Mouse (Mus musculus) gastrocnemius, postnatal 4 days (tissue): ENCODE data around the gene Rdh13. TPM values are rescaled to one million over a fixed set of nuclear protein-coding genes. Genes with fewer than 3 reads are reported as not detected.
A peak's percentile ranks its signal among the peaks of the same experiment; 100 is the strongest.

Experiments used
- DNase-seq, 2 experiments: peaks; one replicate each; pipeline ENCODE4 v3.0.0; 2021 to 2022; ENCODE audit warnings: low spot score in 2 of 2, mixed read lengths in 2 of 2
- long read RNA-seq, 2 experiments: library from polyadenylated mRNA; stranded (forward); transcript quantifications; one replicate each; pipeline ENCODE4 v2.0.0; 2021
- total RNA-seq, 2 experiments: library from RNA; stranded (reverse); gene quantifications; 2 replicates each; pipeline ENCODE4 v1.2.3; 2021

Gene Rdh13
- total RNA-seq, result 10 to 100 TPM; 18.0 to 20.7 TPM
- long read RNA-seq, experiment 1, partial matches to known transcripts, result 2 of 2 reads
- long read RNA-seq, experiment 1, other reads (novel, unspliced or antisense), result 0 of 2 reads
- long read RNA-seq, experiment 2, partial matches to known transcripts, result 0 of 7 reads
- long read RNA-seq, experiment 2, other reads (novel, unspliced or antisense), result 5 of 7 reads

DNA sequence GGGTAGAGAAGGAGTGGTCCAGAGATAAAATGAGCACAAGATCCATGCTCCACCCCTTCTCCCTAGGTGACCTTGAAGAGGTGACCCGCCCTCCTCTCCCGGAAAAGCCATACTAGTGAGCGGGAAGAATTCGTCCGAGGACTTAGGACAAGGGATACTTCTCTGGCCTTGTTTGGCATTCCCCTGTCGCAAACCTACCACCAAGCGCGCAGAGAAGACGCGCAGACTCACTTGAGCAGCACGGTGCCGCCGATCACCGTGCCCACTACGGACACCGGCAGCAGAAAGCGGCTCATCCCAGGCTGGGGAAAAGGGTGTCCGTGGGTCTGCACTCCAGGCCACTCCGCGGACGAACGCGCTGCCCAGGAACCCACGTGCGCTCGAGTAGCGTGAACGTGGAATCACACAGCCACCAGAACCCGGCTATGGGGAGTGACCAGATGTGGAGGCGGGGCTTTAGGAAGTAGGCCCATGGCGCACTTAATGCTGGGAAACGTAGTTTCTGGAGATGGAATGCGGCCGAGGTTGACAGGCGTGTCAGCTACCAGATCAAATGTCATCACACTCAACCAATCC is at the start of gene Rdh13:
Gene Rdh13, minus strand, starts transcription at position 434 of the 576 bp plus-strand sequence.
- peak; percentile 72 to 87 for DNase-seq

DNA sequence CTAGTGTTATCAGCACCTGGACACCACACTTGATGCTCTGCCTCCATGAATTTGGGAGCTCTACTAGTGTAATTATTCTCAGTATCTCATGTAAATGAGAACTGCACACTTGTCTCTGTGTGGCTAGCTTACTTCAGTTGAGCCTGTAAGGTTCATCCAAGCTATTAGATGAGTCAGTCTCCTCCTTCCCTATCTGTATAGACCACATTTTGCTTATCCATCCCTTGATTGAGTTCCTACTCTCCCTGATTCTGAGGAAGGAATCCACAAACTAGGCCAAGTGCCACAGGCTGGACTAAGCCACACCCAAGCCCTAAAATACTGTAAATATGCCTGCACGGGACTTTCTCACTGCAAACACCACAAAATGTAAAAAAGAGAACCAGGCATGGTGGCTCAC is 48.5 kb upstream of the Rdh13 start:
- no peak for DNase-seq

DNA sequence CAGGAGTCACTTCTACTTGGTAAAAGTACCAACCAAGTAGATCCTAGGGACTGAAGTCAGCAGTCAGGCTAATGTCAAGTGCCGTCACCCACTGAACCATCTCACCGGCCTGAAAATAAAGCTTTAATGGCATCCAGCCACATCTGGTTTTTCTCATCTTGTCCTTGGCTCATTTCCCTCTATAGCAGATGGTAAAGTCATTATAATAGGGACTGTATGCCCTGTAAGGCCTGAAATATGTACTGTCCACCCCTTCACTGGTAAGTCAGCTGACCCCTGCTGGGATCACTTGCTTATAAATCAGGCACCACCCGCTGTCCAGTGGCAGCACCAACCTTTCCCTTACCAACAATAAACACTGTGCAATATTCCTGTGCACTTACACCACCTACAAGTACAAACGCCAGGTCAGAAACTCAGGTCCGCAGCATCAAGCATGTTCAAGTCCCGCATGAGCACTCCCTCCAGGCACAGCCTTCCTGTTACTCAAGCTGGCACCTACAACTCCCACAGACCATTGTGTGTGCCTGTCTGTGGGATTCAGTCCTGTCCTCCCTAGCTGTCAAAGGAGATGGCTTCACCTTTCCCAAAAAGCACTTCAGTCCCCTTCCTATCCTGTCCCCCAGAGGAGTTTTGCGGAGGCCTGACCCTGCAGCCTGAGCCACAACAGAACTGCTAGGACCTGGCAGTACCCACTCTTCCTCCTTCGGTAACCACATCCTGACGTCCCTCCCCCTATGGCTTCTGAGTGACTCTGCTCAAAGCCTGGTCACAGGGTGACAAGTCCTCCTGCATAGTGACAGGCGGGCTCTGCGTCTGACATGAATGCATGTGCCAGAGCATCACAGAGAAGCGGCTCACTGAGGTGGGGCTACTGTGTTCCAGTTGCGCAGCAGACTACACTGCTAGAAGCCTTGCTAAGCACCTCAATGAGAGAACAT is 47.1 kb upstream of the Rdh13 start:
- DNase-seq, result no peak

DNA sequence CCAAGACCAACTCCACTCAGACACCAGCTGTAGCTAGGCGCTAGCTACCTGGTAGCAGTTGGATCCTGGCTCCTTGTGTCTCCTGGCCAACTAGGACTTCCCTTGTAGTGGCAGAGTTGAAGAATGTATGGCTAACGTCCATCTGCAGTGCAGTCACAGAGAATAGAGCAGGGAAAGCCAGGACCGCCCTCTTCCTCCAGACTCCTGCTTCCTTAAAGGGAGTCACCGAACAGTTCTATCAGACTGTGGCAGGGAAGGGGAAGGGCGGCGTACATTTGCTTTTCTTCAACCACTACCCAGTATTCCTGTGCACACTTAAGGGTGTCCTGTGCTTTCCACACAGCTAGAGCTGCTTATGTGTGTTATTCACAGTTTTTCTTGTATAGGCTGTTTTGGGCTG is 45.9 kb upstream of the Rdh13 start:
- no peak for DNase-seq

DNA sequence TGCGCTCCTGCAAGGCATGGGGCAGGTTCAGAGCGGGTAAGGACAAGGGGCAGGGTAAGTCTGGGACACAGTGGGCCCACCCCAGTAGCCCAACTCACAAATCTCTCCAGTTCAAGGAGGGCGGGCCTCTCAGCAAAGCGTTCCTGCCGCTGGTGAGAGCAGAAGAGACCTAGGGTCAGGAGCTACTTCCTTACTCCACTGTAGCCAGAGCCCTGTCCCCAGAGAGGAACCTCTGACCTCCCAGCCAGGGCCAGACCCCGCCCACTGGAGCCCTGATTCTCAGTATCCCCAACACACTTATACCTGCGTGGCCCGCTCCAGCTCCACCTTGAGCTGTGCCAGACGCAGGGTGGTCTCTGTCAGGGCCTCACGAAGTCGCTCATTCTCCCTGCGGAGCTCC is 36.8 kb upstream of the Rdh13 start:
- no peak for DNase-seq

DNA sequence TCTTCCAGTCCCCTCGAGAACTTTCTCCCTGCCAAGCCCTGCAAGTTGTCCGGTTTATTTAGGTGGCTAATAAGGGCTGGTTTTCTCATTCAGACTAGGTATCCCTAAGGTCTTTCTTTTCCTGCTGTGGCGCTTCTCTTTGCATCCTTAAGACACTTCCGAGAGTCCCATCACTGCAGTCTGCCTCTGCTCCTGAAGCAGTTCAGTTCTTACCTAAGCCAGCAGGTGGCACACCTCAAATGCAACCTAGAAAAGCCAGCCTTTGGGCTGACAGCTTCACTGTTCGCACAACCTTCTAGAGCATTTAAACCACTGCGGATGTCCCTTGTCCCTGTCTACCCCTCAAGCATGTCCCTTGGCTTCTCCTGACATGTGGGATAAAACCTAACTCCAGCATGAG is 34.2 kb upstream of the Rdh13 start:
- no peak for DNase-seq

DNA sequence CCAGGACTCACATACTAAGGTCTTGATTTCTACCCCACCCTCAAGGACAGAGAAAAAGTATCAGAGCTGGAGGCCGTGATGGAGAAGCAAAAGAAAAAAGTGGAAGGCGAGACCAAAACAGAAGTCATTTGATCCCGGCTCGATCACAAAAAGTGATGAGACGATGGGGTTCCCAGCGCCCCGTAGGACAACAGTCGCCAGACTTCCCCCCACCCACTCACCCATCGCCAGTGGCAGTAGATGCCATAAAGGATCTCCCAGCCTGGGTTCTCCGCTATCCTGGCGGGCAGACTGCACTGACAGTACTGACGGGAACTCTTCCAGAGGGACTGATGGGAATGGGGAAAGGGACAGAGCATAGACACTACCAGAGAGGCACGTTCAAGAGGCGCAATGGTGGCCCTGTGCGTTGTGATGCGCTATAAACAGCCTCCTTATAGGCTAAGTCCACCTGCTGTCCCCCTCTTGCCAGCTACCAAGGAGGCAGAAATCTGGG is 33.4 kb upstream of the Rdh13 start:
- no peak for DNase-seq

DNA sequence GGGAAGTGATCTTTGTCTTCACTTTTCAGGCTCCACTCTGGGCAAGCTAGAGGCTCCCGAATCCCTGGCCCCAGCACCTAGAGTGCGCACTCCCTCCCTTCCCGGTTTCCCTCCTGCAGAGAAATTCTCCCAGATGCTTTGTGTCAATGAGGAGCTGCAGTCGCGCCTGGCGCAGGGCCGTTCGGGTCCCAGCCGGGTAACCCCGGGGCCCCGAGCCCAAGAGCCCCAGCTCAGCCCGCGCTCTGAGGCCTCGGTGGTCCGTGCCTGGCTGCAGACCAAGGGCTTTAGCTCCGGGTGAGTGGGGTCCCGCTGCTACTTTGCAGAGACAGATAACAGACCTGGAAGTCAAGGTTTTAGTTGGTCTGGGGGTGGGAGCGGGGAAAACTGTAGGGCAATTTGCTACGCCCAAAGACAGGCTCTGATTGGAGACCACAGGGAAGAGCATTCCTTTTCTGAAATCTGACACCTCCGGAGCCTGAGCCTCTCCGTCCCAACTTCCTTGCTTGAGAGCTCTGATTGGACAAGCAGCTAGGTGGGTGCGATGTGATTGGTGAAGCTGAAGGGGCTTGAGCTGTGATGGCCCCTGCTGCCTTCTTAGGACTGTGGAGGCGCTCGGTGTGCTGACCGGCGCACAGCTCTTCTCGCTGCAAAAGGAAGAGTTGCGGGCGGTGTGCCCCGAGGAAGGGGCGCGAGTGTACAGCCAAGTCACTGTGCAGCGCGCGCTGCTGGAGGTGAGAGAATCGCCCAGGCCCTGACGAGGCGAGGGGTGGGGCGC is 32.8 kb upstream of the Rdh13 start:
- peak in 1 of 2 experiments; percentile 65 for DNase-seq

DNA sequence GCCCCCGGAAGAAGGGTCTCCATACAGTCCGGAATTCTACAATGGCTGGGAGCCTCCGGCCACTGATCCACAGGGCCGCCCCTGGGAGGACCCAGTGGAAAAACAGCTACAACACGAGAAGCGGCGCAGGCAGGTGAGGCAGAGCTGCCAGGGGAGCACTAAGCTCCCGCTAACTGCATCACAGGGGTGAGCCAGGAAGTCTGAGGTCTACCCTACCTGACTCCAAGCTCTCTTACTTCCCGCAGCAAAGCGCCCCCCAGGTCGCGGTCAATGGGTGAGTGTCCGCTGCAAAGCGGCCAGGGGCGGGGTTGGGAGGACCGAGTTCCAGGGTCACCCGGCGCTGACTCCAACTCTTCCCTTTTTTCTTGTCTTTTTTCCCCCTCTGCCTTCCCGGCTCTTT is 28.5 kb upstream of the Rdh13 start:
- no peak for DNase-seq

DNA sequence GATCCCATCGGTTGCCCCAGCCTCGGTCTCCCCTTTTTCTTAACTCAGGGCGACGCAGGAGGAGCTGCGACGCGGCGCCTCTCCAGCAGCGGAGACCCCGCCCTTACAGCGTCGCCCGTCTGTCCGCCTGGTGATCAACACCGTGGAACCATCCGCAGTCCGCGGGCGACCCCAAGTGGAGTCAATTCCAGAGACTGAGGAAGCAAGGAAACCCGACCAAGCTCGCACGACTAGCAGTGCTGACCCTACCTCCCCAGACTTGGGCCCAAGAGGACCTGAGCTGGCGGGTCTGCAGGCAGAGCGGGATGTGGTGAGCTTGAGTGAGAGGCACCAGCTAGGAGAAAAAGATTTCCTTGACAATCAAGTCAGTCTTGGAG is 25.7 kb upstream of the Rdh13 start:
- peak; percentile 53 to 80 for DNase-seq

DNA sequence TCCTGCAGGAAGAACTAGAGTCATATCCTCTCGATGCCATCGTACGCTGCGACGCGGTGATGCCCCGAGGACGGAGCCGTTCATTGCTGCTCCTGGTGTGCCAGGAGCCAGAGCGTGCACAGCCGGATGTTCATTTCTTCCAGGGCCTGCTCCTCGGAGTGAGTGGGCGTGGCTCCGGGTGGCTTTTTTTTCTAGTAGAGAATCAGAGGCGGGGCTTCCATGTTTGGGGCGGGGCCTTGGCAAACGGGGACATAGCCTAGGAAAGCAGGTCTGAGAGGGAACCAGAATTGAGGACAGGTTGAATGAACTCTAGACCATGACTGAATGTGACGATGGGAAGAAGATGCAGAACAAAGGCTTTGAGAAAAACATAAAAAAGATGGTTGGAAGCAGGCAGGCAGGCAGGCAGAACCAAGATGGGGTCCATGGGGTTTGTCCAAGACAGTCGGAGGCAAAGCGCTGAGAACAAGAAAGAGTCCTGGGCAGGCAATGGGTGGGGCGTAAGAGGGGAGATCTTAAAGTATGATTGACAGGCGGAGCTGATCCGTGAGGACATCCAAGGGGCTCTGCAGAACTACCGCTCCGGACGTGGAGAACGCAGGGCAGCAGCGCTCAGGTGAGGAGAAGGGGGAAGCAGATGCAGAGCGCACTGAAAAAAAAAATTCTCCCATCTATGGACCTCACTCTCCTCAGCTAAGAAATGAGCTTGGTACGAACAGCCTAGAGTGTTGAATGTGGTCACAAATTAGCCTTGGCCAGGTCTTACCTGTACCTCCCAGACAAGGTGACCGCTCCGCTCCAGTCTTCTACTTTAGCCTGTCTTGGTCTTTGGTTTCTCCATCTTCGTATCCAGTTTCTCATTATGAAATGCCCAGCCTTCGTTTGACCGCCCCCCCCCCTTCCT is 25.1 kb upstream of the Rdh13 start:
- no peak for DNase-seq

DNA sequence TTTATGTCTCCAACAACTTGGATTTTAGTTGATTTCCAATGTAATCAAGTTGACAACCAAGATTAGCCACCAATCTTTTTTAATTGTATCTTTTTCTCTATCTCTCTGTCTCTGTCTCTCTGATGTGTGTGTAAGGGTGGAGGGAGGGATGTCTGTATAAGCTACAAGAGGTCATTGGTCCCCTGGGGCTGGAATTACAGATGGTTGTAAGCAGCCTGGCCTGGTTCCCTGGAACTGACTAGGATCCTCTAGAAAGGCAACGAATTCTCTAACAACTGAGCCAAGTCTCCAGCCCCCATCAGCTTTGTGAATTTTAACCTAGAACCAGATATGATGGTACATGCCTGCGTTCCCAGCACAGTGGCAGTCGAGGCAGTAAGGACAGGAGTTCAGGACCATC is 22.4 kb upstream of the Rdh13 start:
- no peak for DNase-seq

DNA sequence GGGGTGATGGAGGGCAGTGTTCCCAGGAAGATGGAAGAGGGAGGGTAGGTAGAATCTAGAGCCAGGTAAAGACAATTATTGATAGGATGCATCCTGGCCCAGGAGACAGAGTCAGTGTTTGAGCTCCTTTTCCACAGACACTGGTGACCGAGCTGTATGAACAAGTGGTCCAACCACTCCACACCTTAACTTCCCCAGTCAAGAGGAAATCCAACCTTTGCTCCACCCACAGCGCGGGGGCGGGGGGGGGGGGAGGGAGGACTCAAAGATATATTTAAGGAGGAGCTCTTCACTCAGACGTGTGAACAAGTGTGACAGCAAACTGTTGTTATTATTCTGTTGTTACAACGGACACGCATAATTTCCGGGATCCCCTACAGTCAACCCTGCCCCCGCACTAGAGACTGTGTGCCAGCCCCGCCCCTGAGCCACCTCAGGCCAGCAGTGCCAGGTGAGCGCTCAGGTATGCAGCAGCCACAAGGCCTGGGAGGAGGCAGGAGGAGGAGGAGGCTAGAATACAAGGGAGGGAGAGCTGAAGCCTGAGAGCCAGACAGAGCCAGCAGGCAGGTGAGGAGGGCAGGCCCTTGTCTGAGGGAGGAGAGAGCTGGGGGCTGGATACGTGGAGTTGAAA is 18.9 kb upstream of the Rdh13 start:
- no peak for DNase-seq

DNA sequence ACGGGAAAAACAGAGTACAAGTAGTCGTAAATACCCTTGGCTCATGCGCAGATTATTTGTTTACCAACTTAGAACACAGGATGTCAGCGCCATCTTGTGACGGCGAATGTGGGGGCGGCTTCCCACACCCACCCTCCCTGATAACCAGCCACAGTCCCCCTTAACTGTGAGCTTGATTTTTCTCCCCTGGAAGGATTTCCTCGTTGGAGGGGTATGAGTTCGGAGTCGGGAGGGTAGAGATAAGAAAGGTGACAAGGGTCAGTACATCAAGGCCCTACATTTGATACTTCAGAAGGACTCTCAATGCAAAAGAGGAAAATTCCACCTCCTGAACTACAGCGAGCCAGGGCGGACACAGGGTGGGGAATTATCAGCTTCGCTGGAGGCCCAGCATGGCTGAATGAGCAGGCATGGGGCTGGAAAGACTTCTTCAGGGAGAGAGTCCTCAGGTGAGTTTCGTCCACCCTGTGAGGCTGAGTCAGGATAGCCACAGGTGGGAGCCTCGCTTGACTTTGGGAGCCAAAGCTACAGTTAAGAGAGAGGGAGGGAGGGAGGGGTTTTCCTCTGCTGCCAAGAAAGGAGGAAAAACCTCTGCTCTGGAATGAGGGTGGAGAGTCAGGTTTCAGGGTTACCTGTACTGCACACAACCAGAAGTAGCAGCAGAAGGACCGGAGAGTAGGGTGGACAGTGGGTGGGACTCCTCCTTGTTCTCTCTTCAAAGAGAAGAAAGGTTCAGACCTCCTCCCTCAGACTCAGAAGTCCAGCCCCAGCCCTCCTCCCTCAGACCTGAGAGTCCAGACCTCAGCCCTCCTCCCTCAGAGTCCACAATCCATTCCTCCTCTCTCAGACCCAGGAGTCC is 15.4 kb upstream of the Rdh13 start, which contains the start of gene Eps8l1:
Gene Eps8l1, plus strand, starts transcription at position 99 of the 859 bp plus-strand sequence.
- no peak for DNase-seq

DNA sequence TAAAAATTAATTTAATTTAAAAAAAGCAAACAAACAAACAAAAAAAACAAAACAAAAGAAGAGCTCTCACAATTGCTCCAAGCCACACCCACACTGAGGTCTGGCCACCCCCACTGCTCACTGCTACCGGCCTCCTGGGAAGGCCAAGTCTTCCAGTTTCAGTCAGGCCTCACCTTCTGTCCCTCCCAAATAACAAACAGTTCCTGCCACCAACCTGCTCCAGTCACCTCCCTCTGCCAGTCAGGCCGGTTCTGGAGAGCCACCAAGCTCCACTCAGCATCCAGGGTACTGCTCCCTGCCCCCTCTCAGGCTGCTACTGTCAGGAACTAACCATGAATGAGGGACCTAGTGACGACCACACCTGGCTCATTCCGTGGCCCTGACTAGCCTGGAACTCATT is 7.2 kb upstream of the Rdh13 start:
- DNase-seq, result no peak

DNA sequence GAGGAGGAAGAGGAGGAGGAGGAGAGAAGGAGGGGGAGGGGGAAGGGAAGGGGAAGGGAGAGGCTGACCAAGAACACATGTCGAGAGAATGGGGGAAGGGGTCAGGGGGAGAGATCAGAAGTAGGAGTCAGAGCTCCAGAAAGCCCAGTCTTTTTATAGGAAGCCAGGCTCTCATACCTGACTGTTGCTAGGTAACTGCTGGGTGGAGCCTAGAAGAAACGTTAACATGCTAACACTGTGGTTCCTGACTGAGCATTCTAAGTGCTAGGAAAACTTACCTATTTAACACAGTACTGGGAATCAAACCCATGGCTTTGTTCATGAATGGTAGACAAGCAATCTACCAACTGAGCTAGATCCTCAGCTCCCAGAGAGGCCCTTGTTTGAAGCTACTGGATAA is 3.8 kb upstream of the Rdh13 start:
- DNase-seq, result no peak

DNA sequence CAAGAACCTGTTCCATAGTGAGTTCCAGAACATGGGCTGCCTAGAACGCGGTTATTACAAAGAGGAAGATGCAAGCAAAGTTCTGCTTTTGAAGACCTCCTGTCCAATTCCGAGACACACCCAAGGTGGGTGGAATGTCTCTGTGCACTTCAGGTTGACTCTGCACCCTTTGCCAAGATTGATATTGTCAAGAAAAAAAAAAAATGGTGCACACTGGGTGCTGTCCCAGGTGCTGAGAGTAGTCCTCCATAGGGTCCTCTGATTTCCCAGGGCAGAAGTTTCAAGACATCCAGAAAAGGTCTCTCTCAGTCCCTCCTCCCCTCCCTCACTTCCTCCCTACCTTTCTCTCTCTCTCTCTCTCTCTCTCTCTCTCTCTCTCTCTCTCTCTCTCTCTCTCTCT is 3.0 kb upstream of the Rdh13 start:
- no peak for DNase-seq

DNA sequence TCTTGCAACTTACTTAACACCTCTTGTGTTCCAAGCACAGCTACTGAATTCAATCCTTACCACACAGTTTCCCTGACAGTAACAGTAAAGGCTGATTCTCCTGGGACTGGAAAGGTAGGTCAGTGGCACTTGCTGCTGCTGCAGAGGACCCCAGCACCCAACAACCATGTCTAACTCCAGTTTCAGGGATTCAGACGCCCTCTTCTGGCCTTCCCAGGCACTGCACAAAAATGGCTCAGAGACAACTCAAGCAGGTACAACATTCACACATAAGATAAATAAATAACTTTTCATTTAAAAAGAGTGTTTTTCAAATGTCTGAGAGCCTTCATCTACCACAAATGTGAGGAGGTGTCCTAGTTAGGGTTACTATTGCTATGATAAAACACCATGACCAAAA is 1.7 kb upstream of the Rdh13 start:
- DNase-seq, result no peak

DNA sequence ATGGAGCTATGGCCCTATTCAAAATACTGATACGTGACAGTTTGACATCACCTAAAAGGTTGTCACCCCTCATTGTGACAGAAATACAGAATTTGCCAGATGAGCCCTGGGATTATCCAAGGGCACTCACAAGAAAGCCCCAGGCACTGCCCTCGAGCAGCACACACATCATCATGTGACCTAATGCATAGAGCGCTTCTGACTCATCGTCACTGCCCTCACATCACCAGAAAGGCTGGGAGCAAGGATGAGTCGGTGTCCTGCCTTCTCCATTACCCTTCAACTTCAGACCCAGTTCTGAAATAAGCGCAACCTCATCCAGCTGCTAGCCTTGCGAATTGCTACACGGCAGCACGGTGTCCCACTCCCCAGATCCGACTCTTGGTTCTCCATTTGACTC is 4.9 kb downstream of the Rdh13 start:
- DNase-seq, result no peak
